Mouse (Mus musculus): ENCODE results near the gene 9030612E09Rik. TPM values are rescaled to one million over a fixed set of nuclear protein-coding genes. Genes with fewer than 3 reads are reported as not detected.

Gene 9030612E09Rik
- total and polyA plus RNA-seq, 3 experiments = 0.15 TPM; not detected in 2

DNA sequence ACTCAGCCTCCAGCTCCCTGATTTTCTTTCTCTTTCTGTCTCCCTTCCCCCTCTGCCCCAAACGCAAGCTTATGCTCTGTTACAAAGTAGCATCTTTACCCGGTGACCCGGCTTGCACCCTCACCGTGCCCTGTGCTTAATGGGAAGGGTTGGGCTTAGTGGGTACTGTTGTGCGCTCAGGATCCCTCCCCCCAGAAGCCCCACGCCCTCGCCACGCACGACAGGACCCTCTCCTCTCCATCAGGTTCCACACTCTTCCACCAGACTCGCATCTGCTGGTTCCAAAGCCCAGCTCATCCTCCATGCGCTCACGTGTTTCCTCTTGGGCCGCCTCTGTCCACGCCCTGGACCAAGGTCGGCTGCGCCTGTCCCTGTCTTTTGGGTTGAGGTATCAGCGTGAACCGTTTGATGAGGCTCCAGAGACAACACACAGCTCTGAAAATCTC is 675 bp downstream of the 9030612E09Rik start:
- Histone ChIP-seq H3K4me2 (ENCODE audit: insufficient read depth, low read depth, poor library complexity, severe bottlenecking) (peak overlapping the region; percentile 48; the same call in 1 of the 2 replicates), H3K4me3 (replicated peaks in 1 of 3; ENCODE audit: low read depth in 2 of 3, low read length in 2 of 3, poor library complexity in 1 of 3) (no peak overlapping the region), H3K9me3 (replicated peaks; ENCODE audit: low read length) (peaks cover 6% of the 10 kb centered on the region), H3K4me1 (ENCODE audit: control insufficient read depth in 1 of 2, insufficient read depth in 2 of 2) (no peaks in the 10 kb centered on the region), H3K9ac (ENCODE audit: insufficient read depth, low read depth) (no peak overlapping the region), H3K79me2 (replicated peaks; ENCODE audit: control insufficient read depth, extremely low read depth, insufficient read depth, poor library complexity, severe bottlenecking) (no peaks in the 10 kb centered on the region), H3K27ac (ENCODE audit: insufficient read depth, low read depth) (no peak overlapping the region), H3K36me3 (replicated peaks in 1 of 2; ENCODE audit: control insufficient read depth in 1 of 2, insufficient read depth in 1 of 2, low read length in 1 of 2) (no peaks in the 10 kb centered on the region), H3K27me3 (replicated peaks) (no peaks in the 10 kb centered on the region)
- in situ Hi-C loops (cut with MboI; ENCODE audit: low pct_ligation_motif_present, low pct_unique_long_range_greater_than_20kb, low sequenced_read_pairs) (no loop called here), dilution Hi-C loops (cut with MboI; ENCODE audit: extremely low pct_ligation_motif_present, extremely low pct_unique_long_range_greater_than_20kb, low sequenced_read_pairs) (no loop called here)
- TF ChIP-seq POLR2AphosphoS2 (IDR thresholded peaks at IDR 0.05; ENCODE audit: low read depth, low read length) (no peak), RCOR1 (conservative IDR thresholded peaks at IDR 0.05; ENCODE audit: low read depth, low read length) (no peak), MAFK (IDR thresholded peaks at IDR 0.05; ENCODE audit: insufficient replicate concordance, low read length) (no peak), MYC (IDR thresholded peaks at IDR 0.05; ENCODE audit: low read depth, low read length) (no peak), SMC3 (IDR thresholded peaks at IDR 0.05; ENCODE audit: low read depth, low read length) (no peak), MAZ (IDR thresholded peaks at IDR 0.05; ENCODE audit: low read depth, low read length) (no peak), CTCF (conservative IDR thresholded peaks at IDR 0.05 in 1 of 2, IDR thresholded peaks at IDR 0.05 in 1 of 2; ENCODE audit: low read depth in 2 of 2, low read length in 2 of 2) (no peak), UBTF (IDR thresholded peaks at IDR 0.05; ENCODE audit: low read depth, low read length) (no peak), MEF2A (IDR thresholded peaks at IDR 0.05; ENCODE audit: borderline replicate concordance, low read depth, low read length) (no peak), NRF1 (IDR thresholded peaks at IDR 0.05; ENCODE audit: low read depth, low read length) (no peak), E2F4 (IDR thresholded peaks at IDR 0.05; ENCODE audit: insufficient replicate concordance, low read depth, low read length) (no peak), CHD2 (IDR thresholded peaks at IDR 0.05; ENCODE audit: low read length) (no peak), POLR2A (IDR thresholded peaks at IDR 0.05; ENCODE audit: low read depth, low read length) (no peak), SIN3A (IDR thresholded peaks at IDR 0.05; ENCODE audit: low read length) (no peak), USF2 (conservative IDR thresholded peaks at IDR 0.05; ENCODE audit: low read depth, low read length) (no peak), IRF4 (IDR thresholded peaks at IDR 0.05; ENCODE audit: low read depth, low read length) (no peak), ZKSCAN1 (IDR thresholded peaks at IDR 0.05; ENCODE audit: borderline replicate concordance, low read depth, low read length) (no peak), MXI1 (IDR thresholded peaks at IDR 0.05; ENCODE audit: low read depth, low read length) (no peak), RAD21 (IDR thresholded peaks at IDR 0.05; ENCODE audit: low read depth, low read length) (no peak)
- no peak for DNase-seq (ENCODE audit: extremely low read depth)

- H3K27me3 ChIP-seq (replicated peaks) = no peaks in the 10 kb centered on the region
- no peaks in the 10 kb centered on the region for H3K79me2 ChIP-seq (replicated peaks; ENCODE audit: control insufficient read depth, extremely low read depth, insufficient read depth, poor library complexity, severe bottlenecking)
- H3K27ac ChIP-seq (ENCODE audit: insufficient read depth, low read depth) = no peak overlapping the region
- no peak overlapping the region for H3K9ac ChIP-seq (ENCODE audit: insufficient read depth, low read depth)
- H3K4me2 ChIP-seq (ENCODE audit: insufficient read depth, low read depth, poor library complexity, severe bottlenecking) = no peak overlapping the region
- no peaks in the 10 kb centered on the region for H3K36me3 ChIP-seq (replicated peaks in 1 of 2; ENCODE audit: control insufficient read depth in 1 of 2, insufficient read depth in 1 of 2, low read length in 1 of 2)
- no peak for DNase-seq (ENCODE audit: extremely low read depth)
- H3K4me3 ChIP-seq (replicated peaks in 1 of 3; ENCODE audit: low read depth in 2 of 3, low read length in 2 of 3, poor library complexity in 1 of 3) = no peak overlapping the region
- in situ Hi-C loops (cut with MboI; ENCODE audit: low pct_ligation_motif_present, low pct_unique_long_range_greater_than_20kb, low sequenced_read_pairs) = no loop called here
- no peaks in the 10 kb centered on the region for H3K4me1 ChIP-seq (ENCODE audit: control insufficient read depth in 1 of 2, insufficient read depth in 2 of 2)
- H3K9me3 ChIP-seq (replicated peaks; ENCODE audit: low read length) = no peaks in the 10 kb centered on the region
- TF ChIP-seq USF1 (IDR thresholded peaks at IDR 0.05; ENCODE audit: low read depth, low read length) (no peak), UBTF (IDR thresholded peaks at IDR 0.05; ENCODE audit: low read depth, low read length) (no peak), IRF4 (IDR thresholded peaks at IDR 0.05; ENCODE audit: low read depth, low read length) (no peak), MAFK (IDR thresholded peaks at IDR 0.05; ENCODE audit: insufficient replicate concordance, low read length) (no peak), CTCF (conservative IDR thresholded peaks at IDR 0.05 in 1 of 2, IDR thresholded peaks at IDR 0.05 in 1 of 2; ENCODE audit: low read depth in 2 of 2, low read length in 2 of 2) (no peak), RAD21 (IDR thresholded peaks at IDR 0.05; ENCODE audit: low read depth, low read length) (no peak), CHD1 (IDR thresholded peaks at IDR 0.05; ENCODE audit: low read depth, low read length) (no peak), MAZ (IDR thresholded peaks at IDR 0.05; ENCODE audit: low read depth, low read length) (no peak), ELF1 (IDR thresholded peaks at IDR 0.05; ENCODE audit: low read depth, low read length) (no peak)
- dilution Hi-C loops (cut with MboI; ENCODE audit: extremely low pct_ligation_motif_present, extremely low pct_unique_long_range_greater_than_20kb, low sequenced_read_pairs) = no loop called here
Observed at GRCm38 (mm10) chr10:43180313-43180912, 5.9 kb downstream of the 9030612E09Rik start.
